Mouse (Mus musculus): Measurements from ENCODE around the gene Gtf2ird1. TPM values are rescaled to one million over a fixed set of nuclear protein-coding genes. Genes with fewer than 3 reads are reported as not detected.

Gene Gtf2ird1
- total RNA-seq, 2 experiments from 2014 or later = 35.6 to 46.3 TPM

GRCm38 (mm10) chr5:134445208-134445831 lies 11.2 kb downstream of the Gtf2ird1 start:
- DNase-seq (ENCODE audit: low spot score in 2 of 2) = no peak

GRCm38 (mm10) chr5:134444473-134444872 lies 12.0 kb downstream of the Gtf2ird1 start:
- DNase-seq (ENCODE audit: low spot score in 2 of 2) = no peak

- DNase-seq (ENCODE audit: low spot score in 2 of 2) = no peak
Observed at GRCm38 (mm10) chr5:134442066-134442465, 14.4 kb downstream of the Gtf2ird1 start.

GRCm38 (mm10) chr5:134441105-134441504 lies 15.4 kb downstream of the Gtf2ird1 start:
- DNase-seq (ENCODE audit: low spot score in 2 of 2) = no peak

GRCm38 (mm10) chr5:134440098-134440497 lies 16.4 kb downstream of the Gtf2ird1 start:
- DNase-seq (ENCODE audit: low spot score in 2 of 2) = no peak

GRCm38 (mm10) chr5:134439481-134439880 lies 17.0 kb downstream of the Gtf2ird1 start:
- no peak for DNase-seq (ENCODE audit: low spot score in 2 of 2)

- DNase-seq (ENCODE audit: low spot score in 2 of 2) = no peak
Observed at GRCm38 (mm10) chr5:134438676-134439425, 17.7 kb downstream of the Gtf2ird1 start.

GRCm38 (mm10) chr5:134437459-134437827 lies 19.1 kb downstream of the Gtf2ird1 start:
- peak; percentile 53 to 59 for DNase-seq (ENCODE audit: low spot score in 2 of 2)

GRCm38 (mm10) chr5:134436782-134437458 lies 19.6 kb downstream of the Gtf2ird1 start:
- DNase-seq (ENCODE audit: low spot score in 2 of 2) = no peak

GRCm38 (mm10) chr5:134435836-134436331 lies 20.6 kb downstream of the Gtf2ird1 start:
- DNase-seq (ENCODE audit: low spot score in 2 of 2) = peak; percentile 49 to 56

GRCm38 (mm10) chr5:134433137-134433536 lies 23.4 kb downstream of the Gtf2ird1 start:
- DNase-seq (ENCODE audit: low spot score in 2 of 2) = no peak

- DNase-seq (ENCODE audit: low spot score in 2 of 2) = no peak
Observed at GRCm38 (mm10) chr5:134430087-134430486, 26.4 kb downstream of the Gtf2ird1 start.

GRCm38 (mm10) chr5:134427664-134428063 lies 28.9 kb downstream of the Gtf2ird1 start:
- DNase-seq (ENCODE audit: low spot score in 2 of 2) = peak in 1 of 2 experiments; percentile 23

GRCm38 (mm10) chr5:134425601-134426000 lies 30.9 kb downstream of the Gtf2ird1 start:
- DNase-seq (ENCODE audit: low spot score in 2 of 2) = no peak

GRCm38 (mm10) chr5:134423930-134424329 lies 32.6 kb downstream of the Gtf2ird1 start:
- DNase-seq (ENCODE audit: low spot score in 2 of 2) = peak; percentile 49 to 53

GRCm38 (mm10) chr5:134423372-134423771 lies 33.1 kb downstream of the Gtf2ird1 start:
- no peak for DNase-seq (ENCODE audit: low spot score in 2 of 2)

GRCm38 (mm10) chr5:134422265-134422925 lies 34.1 kb downstream of the Gtf2ird1 start:
- DNase-seq (ENCODE audit: low spot score in 2 of 2) = no peak

GRCm38 (mm10) chr5:134421061-134421460 lies 35.5 kb downstream of the Gtf2ird1 start:
- DNase-seq (ENCODE audit: low spot score in 2 of 2) = peak; percentile 19 to 29

- DNase-seq (ENCODE audit: low spot score in 2 of 2) = no peak
Observed at GRCm38 (mm10) chr5:134419700-134420099, 36.8 kb downstream of the Gtf2ird1 start.

- no peak for DNase-seq (ENCODE audit: low spot score in 2 of 2)
Observed at GRCm38 (mm10) chr5:134418315-134419074, 38.0 kb downstream of the Gtf2ird1 start.

GRCm38 (mm10) chr5:134412341-134412740 lies 44.2 kb downstream of the Gtf2ird1 start:
- no peak for DNase-seq (ENCODE audit: low spot score in 2 of 2)
